Mouse (Mus musculus) midbrain, embryonic 16.5 days (tissue): Measurements from ENCODE around the gene Myh14. TPM values are rescaled to one million over a fixed set of nuclear protein-coding genes. Genes with fewer than 3 reads are reported as not detected.

Experiments used
- ATAC-seq: fragments of 200-750 bp; cut with Nextera tagmentation; 2 replicates; pipeline ENCODE4 v1.8.0; 2017; ENCODE audit warnings: moderate TSS enrichment
- H3K27ac ChIP-seq: fragments of 300-500 bp; sonication (generic); 2 replicates; pipeline ENCODE4 v1.5.1; 2014; ENCODE audit warnings: mild to moderate bottlenecking, low read length, mixed read lengths
- H3K27me3 ChIP-seq: fragments of 300-500 bp; sonication (generic); 2 replicates; pipeline ENCODE4 v1.6.1; 2014; ENCODE audit warnings: low read depth, low read length, mixed read lengths; ENCODE audit not compliant: control insufficient read depth, insufficient read depth
- H3K36me3 ChIP-seq: fragments of 300-500 bp; sonication (generic); 2 replicates; pipeline ENCODE4 v1.6.1; 2014; ENCODE audit warnings: mild to moderate bottlenecking, low read length, moderate library complexity, mixed read lengths; ENCODE audit not compliant: control insufficient read depth, insufficient read depth
- H3K4me1 ChIP-seq: fragments of 300-500 bp; sonication (generic); 2 replicates; pipeline ENCODE4 v1.6.1; 2014; ENCODE audit warnings: mild to moderate bottlenecking, low read length, mixed read lengths; ENCODE audit not compliant: control insufficient read depth, insufficient read depth
- H3K4me2 ChIP-seq: fragments of 300-500 bp; sonication (generic); 2 replicates; pipeline ENCODE4 v1.6.1; 2014; ENCODE audit warnings: mild to moderate bottlenecking, low read length, mixed read lengths
- H3K4me3 ChIP-seq: fragments of 300-500 bp; sonication (generic); 2 replicates; pipeline ENCODE4 v1.5.1; 2014; ENCODE audit warnings: low read depth, mild to moderate bottlenecking, low read length, moderate library complexity, mixed read lengths
- H3K9ac ChIP-seq: fragments of 300-500 bp; sonication (generic); 2 replicates; pipeline ENCODE4 v1.6.1; 2014; ENCODE audit warnings: low read depth, low read length, mixed read lengths
- H3K9me3 ChIP-seq: fragments of 300-500 bp; sonication (generic); replicated peaks from 2 replicates; pipeline ENCODE4 v1.6.1; 2014; ENCODE audit warnings: mild to moderate bottlenecking, low read length, mixed read lengths; ENCODE audit not compliant: control insufficient read depth, poor library complexity, severe bottlenecking
- WGBS: fragments of 180-500 bp; shearing (Covaris S2); extraction: QIAGEN DNeasy Blood & Tissue Kit; methylation state at CpG from one replicate; pipeline ENCODE4 v1.1.7; 2014; 5-methylcytosine and 5-hydroxymethylcytosine counted together
- polyA plus RNA-seq: library from polyadenylated mRNA; unstranded; fragments of >200 nt; fragmentation: Nextera tagmentation; extraction: Ambion mirVana; gene quantifications from 2 replicates; pipeline ENCODE4 v1.2.1, GENCODE M21; 2015

Gene Myh14
- polyA plus RNA-seq, 1 experiment from 2014 or later = 3.3 TPM

- Histone ChIP-seq H3K27ac (no peak overlapping the region), H3K36me3 (no peaks in the 10 kb centered on the region), H3K9me3 (no peaks in the 10 kb centered on the region), H3K4me1 (no peaks in the 10 kb centered on the region), H3K4me3 (no peak overlapping the region), H3K9ac (no peak overlapping the region), H3K4me2 (no peak overlapping the region), H3K27me3 (peaks cover 2% of the 10 kb centered on the region; the same call in 1 of the 2 replicates)
- WGBS = 78% methylated on average over 5 of the region's 5 CpGs
- no peak for ATAC-seq
Measured at GRCm38 (mm10) chr7:44663546-44663945, 7.1 kb downstream of the Myh14 start.

GRCm38 (mm10) chr7:44662569-44662968, 8.1 kb downstream of the Myh14 start:
- no peak overlapping the region for H3K9ac ChIP-seq
- H3K27me3 ChIP-seq = no peaks in the 10 kb centered on the region
- H3K4me3 ChIP-seq = no peak overlapping the region
- H3K27ac ChIP-seq = no peak overlapping the region
- 20% methylated on average over 3 of the region's 3 CpGs for WGBS
- H3K4me1 ChIP-seq = no peaks in the 10 kb centered on the region
- no peaks in the 10 kb centered on the region for H3K9me3 ChIP-seq
- ATAC-seq = no peak
- H3K4me2 ChIP-seq = no peak overlapping the region
- H3K36me3 ChIP-seq = no peaks in the 10 kb centered on the region

DNA sequence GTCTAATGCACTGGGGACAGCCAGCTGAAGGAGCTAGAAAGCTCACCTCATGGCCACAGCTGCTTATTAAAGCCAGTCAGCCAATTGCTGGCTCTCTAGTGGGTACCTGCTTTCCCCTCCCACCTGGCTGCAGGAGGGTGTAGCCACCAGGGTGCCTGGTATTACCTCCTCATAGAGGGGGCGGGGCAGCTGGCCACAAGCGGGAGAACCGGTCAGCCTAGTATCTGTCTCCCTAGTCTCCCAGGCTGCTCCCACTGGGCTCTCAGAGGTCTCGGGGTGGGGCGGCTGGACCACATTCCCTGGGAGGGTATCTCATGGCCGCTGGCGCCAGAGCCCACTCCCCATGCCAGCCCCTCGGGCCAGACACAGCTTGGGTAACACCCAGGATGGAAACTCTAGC, 8.5 kb downstream of the Myh14 start:
- 12% methylated on average over 8 of the region's 8 CpGs for WGBS
- Histone ChIP-seq H3K36me3 (no peaks in the 10 kb centered on the region), H3K27me3 (no peaks in the 10 kb centered on the region)

GRCm38 (mm10) chr7:44661219-44661618, 9.4 kb downstream of the Myh14 start:
- ATAC-seq = no peak
- 80% methylated on average over 5 of the region's 5 CpGs for WGBS
- no peak overlapping the region for H3K27ac ChIP-seq

More for the DNA sequence above, 8.5 kb downstream of the Myh14 start:
- Histone ChIP-seq H3K9ac (no peak overlapping the region), H3K27ac (no peak overlapping the region), H3K9me3 (no peaks in the 10 kb centered on the region), H3K4me2 (no peak overlapping the region), H3K4me3 (no peak overlapping the region), H3K4me1 (no peaks in the 10 kb centered on the region)
- ATAC-seq = no peak

GRCm38 (mm10) chr7:44655504-44655903, 15.1 kb downstream of the Myh14 start:
- H3K9ac ChIP-seq = no peak overlapping the region
- H3K4me1 ChIP-seq = no peaks in the 10 kb centered on the region
- H3K36me3 ChIP-seq = no peaks in the 10 kb centered on the region
- no peaks in the 10 kb centered on the region for H3K9me3 ChIP-seq
- ATAC-seq = no peak
- H3K27me3 ChIP-seq = peaks cover 3% of the 10 kb centered on the region; the same call in 1 of the 2 replicates
- H3K27ac ChIP-seq = no peak overlapping the region
- no peak overlapping the region for H3K4me2 ChIP-seq
- WGBS = 20% methylated on average over 8 of the region's 8 CpGs
- no peak overlapping the region for H3K4me3 ChIP-seq

More at GRCm38 (mm10) chr7:44661219-44661618, 9.4 kb downstream of the Myh14 start:
- H3K9me3 ChIP-seq = no peaks in the 10 kb centered on the region
- no peak overlapping the region for H3K9ac ChIP-seq
- no peaks in the 10 kb centered on the region for H3K27me3 ChIP-seq
- no peak overlapping the region for H3K4me2 ChIP-seq
- no peak overlapping the region for H3K4me3 ChIP-seq
- H3K36me3 ChIP-seq = no peaks in the 10 kb centered on the region
- no peaks in the 10 kb centered on the region for H3K4me1 ChIP-seq

GRCm38 (mm10) chr7:44653773-44654172, 16.9 kb downstream of the Myh14 start:
- no peak overlapping the region for H3K9ac ChIP-seq
- no peaks in the 10 kb centered on the region for H3K36me3 ChIP-seq
- H3K4me1 ChIP-seq = no peaks in the 10 kb centered on the region
- H3K9me3 ChIP-seq = no peaks in the 10 kb centered on the region
- H3K4me2 ChIP-seq = no peak overlapping the region
- peaks cover 3% of the 10 kb centered on the region; the same call in 1 of the 2 replicates for H3K27me3 ChIP-seq
- no peak overlapping the region for H3K27ac ChIP-seq
- WGBS = 53% methylated on average over 8 of the region's 8 CpGs
- no peak for ATAC-seq
- H3K4me3 ChIP-seq = no peak overlapping the region

GRCm38 (mm10) chr7:44651416-44651815, 19.2 kb downstream of the Myh14 start:
- Histone ChIP-seq H3K4me2 (no peak overlapping the region), H3K4me3 (no peak overlapping the region), H3K36me3 (no peaks in the 10 kb centered on the region), H3K4me1 (no peaks in the 10 kb centered on the region), H3K9me3 (no peaks in the 10 kb centered on the region), H3K27ac (no peak overlapping the region), H3K9ac (no peak overlapping the region), H3K27me3 (peaks cover 3% of the 10 kb centered on the region; the same call in 1 of the 2 replicates)
- no peak for ATAC-seq
- 80% methylated on average over 7 of the region's 7 CpGs for WGBS

- Histone ChIP-seq H3K27me3 (peaks cover 14% of the 10 kb centered on the region), H3K4me2 (no peak overlapping the region), H3K27ac (no peak overlapping the region), H3K4me1 (no peaks in the 10 kb centered on the region; the same call in 1 of the 2 replicates), H3K36me3 (no peaks in the 10 kb centered on the region), H3K9me3 (no peaks in the 10 kb centered on the region), H3K4me3 (no peak overlapping the region), H3K9ac (no peak overlapping the region)
- ATAC-seq = no peak
- 13% methylated on average over 4 of the region's 4 CpGs for WGBS
Measured at GRCm38 (mm10) chr7:44649990-44650389, 20.7 kb downstream of the Myh14 start.

DNA sequence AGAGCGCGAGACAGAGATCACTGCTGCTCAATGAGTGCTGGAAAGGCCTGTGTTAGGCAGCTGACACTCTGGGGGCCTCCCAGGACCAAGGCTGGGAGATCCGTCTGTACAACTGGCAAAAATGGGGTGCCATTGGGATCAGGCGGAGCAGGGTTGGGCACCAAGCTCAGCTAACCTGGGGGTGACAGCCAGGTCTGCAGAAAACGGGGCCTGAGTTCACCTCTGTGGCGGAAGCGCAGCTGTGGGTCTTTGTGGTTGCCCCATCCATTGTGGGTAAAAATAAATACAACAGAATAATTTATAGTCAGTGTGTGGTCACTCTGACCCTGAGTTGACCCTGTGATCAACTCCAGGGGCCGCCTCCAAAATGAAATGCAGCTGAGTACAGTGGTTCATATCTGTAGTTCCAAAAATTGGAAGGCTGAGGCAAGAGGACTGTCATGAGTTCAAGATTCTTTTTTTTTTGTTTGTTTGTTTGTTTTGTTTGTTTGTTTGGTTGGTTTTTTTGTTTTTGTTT, 21.5 kb downstream of the Myh14 start:
- Histone ChIP-seq H3K9me3 (no peaks in the 10 kb centered on the region), H3K9ac (no peak overlapping the region), H3K27ac (no peak overlapping the region), H3K4me3 (no peak overlapping the region), H3K4me1 (no peaks in the 10 kb centered on the region; the same call in 1 of the 2 replicates), H3K27me3 (peaks cover 20% of the 10 kb centered on the region), H3K36me3 (no peaks in the 10 kb centered on the region), H3K4me2 (no peak overlapping the region)
- WGBS = 82% methylated on average over 8 of the region's 8 CpGs
- ATAC-seq = no peak
